Mouse (Mus musculus): ENCODE results near the gene Ess2.

DNA sequence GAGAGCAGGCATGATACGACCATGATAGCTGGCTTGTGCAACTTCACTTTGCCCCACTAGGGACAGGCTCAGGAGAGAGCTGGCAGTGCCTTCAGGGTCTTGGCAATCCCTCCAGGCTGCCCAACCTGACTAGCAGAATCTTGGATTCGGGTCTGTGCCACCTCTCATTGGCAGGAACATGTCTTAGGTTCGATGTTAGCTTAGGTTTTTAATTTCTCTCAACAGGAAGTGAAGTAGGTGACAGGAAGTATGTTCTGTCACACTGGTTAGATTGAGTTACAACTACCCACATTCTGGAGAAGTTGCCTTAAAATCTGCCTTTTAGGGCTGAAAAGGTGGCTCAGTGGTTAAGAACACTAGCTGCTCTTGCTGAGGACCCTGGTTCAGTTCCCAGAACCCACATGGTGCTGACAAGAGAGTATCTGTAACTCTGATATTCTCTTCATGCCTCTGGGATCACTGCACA is 23.3 kb upstream of the Ess2 start:
- TF ChIP-seq CTCF (IDR thresholded peaks at IDR 0.05; ENCODE audit: borderline replicate concordance, control insufficient read depth, extremely low read depth, insufficient read depth, low read length, poor library complexity) (no peak), POLR2A (IDR thresholded peaks at IDR 0.05; ENCODE audit: control insufficient read depth, extremely low read depth, insufficient read depth, low read length, poor library complexity) (no peak)
